Mouse (Mus musculus): ENCODE results near the gene Gpsm1.

DNA sequence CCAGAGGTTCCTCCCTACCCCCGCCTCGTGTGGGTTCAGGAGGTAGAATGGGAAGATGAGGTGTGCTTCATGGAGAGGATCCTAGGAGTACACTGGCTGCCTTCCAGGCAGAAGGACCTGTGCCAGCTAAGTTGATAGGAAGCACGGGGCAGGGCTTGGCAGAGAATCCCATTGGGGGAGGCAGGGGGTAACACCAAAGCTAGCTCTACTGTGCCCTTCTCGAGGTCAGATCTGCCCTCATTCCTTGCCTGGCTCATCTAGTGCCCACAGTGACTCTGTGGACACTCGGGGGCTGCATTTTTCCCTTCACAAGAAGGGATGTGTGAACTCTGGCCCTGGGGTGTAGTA lies 23.9 kb downstream of the Gpsm1 start:
- TF ChIP-seq CTCF (IDR thresholded peaks at IDR 0.05; ENCODE audit: extremely low read depth, insufficient read depth, insufficient read length, insufficient replicate concordance) = no peak
- no peak for TF ChIP-seq POLR2A (IDR thresholded peaks at IDR 0.05; ENCODE audit: low read depth, low read length)

All from spleen, adult 2 months (tissue).